Mouse (Mus musculus): Measurements from ENCODE around the gene Chuk.

GRCm38 (mm10) chr19:44107661-44108521 lies 611 bp upstream of the Chuk start:
- TF ChIP-seq CTCF (IDR thresholded peaks at IDR 0.05; ENCODE audit: extremely low read depth, insufficient read depth, low read length) (no peak), POLR2A (IDR thresholded peaks at IDR 0.05; ENCODE audit: extremely low read depth, insufficient read depth, low read length) (no peak)
